Mouse (Mus musculus) heart, adult 2 months (tissue): ENCODE results near the gene Fyn.

ENCODE experiments used
- CTCF ChIP-seq: fragments of 200-600 bp; IDR thresholded peaks from 2 replicates; pipeline ENCODE4 v1.8.1; 2022; ENCODE audit warnings: antibody characterized with exemption, mild to moderate bottlenecking, moderate library complexity
- EP300 ChIP-seq: fragments of 200-500 bp; IDR thresholded peaks from 2 replicates; pipeline ENCODE4 v1.6.1; 2011; ENCODE audit warnings: low read depth, low read length, control low read depth; ENCODE audit not compliant: insufficient read depth
- POLR2A ChIP-seq: fragments of 200-500 bp; IDR thresholded peaks from 2 replicates; pipeline ENCODE4 v1.6.1; 2011; ENCODE audit warnings: mild to moderate bottlenecking, low read depth, low read length, control low read depth; ENCODE audit not compliant: insufficient read depth

GRCm38 (mm10) chr10:39580477-39580876 is 211.8 kb downstream of the Fyn start:
- TF ChIP-seq POLR2A (no peak), CTCF (no peak), EP300 (no peak)
